Mouse (Mus musculus): ENCODE measurements around the gene Higd1a.
A peak's percentile ranks its signal among the peaks of the same experiment; 100 is the strongest.

The Higd1a gene

DNA sequence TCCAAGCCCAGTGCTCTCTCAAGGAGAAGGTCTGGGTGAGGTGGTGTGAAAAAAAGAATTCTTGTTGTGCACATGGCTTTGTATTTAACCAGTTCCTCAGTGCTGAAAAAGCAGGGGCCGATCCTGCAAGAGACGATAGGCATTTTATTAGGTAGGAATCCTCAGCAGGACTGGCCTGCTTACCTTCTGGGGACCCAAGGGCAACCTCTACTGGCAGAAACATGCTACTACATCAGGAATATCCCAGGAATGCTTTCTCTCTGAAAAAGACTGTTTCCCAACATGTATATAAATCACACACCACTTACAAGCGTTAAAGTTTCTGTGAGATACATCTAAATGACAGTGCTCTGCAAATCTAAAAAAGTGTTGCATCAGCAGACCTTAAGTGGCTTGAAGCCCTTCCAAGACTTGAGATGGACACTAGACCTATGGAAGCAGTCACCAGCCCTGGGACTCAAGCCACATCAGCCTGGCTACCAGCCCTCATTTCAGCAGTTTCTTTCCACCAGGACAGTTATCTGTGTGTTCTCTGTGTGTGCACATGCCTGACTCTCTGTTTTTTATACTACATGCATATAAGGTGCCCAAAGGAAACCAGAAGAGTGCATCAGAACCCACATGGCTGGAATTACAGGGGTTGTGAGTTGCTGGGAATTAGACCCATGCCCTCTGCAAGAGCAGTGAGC, 19.0 kb upstream of the Higd1a start:
- DNase-seq: no peak

GRCm38 (mm10) chr9:121873578-121873977, 15.4 kb upstream of the Higd1a start:
- DNase-seq: no peak

DNA sequence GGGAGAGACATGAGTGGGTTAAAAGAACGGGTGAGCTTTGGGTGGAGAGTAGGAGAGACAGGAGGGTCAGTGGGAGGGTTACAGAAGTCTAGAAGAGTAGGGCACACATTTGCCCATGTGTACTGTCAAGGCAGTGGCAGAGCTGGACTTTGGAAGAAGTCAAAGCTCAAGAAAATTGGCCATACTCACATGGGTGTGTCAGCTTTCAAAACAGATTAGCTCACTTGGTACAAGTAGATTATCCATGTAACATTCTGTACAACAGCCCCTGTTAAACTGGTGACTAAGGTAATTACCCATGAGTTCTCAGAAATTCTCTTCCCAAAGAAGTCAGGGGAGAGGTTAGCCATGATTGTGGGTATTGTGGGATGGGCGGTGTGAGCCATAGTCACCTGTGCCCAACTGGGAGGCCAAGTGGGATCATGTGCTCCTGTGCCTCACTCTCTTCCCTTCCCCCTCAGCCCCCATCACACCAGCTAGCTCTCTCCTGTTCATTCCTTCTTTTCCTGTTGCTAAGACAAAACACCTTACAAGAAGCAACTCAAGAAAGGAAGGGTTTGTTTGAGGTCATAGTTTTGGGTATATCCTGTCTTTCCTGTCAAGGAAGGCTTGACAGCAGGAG, 14.0 kb upstream of the Higd1a start:
- no peak for DNase-seq

- no peak for DNase-seq
Observed at GRCm38 (mm10) chr9:121869973-121870515, 11.9 kb upstream of the Higd1a start.

DNA sequence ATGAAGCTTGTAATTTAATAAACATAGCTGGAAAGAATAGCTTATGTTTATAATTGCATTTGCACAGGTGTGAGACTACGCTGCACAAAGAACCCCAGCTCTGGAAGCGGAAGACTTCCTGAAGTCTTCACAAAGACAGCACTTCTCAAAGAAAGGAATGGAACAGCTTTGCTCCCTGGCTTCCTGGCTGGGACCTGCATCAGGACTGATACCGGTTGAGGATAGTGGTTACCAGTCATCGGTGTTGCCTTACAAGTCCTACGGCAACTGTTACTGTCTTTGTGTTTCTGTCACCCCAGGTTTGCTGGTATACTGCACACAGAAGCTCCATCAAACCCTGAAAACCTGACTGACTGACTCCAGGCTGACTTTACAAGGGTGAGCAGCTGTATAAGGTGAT, 11.3 kb upstream of the Higd1a start:
- DNase-seq: no peak

DNA sequence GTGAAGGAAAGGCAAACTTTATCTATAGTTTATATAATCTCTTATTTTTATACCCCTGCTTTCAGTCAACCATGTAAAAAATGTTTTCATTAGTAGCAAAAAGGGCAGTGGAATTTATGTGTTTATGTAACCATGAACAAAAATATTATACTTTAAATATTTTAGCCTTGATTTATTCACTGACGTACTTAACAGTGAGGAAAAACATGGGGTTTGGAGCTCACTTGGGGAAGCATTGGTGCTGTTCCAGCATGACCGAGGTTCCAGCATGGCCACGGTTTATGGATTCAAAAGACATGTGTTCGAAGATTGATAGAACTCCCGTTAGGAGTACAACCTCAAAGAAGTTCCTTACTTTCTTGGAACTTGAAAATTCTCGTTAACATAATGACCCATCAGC, 10.1 kb upstream of the Higd1a start:
- DNase-seq: no peak

DNA sequence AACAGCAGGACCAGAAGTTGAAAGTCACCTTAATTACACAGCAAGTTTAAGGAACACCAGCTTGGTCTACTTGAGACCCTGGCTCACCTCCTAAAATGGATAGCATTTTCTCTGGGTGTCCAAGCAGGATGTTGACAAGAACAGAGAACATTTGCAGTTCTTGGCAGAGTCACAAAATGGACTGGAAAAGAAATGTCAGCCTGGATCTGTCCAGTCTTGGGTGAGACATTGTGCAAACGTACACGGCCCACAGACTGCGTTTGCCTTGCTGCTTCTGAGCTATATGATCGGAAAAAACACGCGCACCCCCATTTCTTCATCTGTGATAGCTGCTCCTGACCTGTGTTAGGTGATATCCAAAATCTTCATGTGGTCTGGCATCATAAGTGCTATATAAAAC, 9.5 kb upstream of the Higd1a start:
- no peak for DNase-seq

DNA sequence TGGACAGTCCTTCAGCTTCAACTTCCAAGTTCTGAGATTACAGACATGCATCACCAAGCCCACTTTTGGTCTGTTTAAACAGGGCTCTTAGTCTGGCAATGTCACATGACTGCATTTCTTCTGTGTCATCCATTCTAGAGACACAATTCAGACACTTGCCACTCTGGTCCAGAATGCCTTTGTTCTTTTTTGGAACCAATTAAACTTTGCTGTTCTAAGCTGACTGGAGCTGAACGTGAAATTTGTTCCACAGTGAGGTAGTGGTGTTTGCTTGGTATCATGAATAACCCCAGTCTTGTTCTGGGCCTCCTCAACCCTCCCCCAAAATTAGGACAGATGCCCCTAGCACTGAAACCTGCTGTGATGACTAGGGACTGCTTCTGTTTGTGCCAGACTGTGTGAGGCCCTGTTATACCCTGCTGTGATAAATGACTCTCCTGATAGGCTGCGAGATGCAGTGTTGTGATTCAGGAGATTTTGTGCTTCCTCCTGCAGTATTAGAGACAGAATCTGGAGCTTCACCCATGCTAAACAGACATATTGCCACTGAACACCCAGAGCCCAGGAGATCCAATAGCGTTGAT, 7.4 kb upstream of the Higd1a start:
- DNase-seq: no peak

GRCm38 (mm10) chr9:121864837-121865236, 6.7 kb upstream of the Higd1a start:
- no peak for DNase-seq

GRCm38 (mm10) chr9:121860921-121861320, 2.8 kb upstream of the Higd1a start:
- DNase-seq: no peak

DNA sequence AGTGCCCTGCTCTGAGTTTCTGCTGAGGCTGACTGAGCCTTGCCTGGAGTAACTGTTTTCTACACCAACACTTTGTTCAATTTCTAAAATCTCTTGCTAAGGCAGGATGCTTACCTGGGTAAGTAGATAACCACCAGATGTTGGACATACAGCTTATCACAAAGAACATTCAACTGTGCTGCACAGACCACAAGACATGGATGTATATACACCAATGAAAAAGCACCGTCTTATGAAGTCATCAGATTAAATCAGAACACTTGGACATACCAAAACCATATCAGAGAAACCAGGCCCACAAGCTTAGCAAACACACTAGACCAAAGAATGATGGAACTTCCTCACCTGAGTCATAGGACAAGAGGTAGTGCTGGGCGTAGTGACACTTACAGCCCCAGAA, 1.2 kb upstream of the Higd1a start:
- DNase-seq: no peak

GRCm38 (mm10) chr9:121857474-121858152, 549 bp downstream of the Higd1a start:
- DNase-seq: peak; percentile 96

DNA sequence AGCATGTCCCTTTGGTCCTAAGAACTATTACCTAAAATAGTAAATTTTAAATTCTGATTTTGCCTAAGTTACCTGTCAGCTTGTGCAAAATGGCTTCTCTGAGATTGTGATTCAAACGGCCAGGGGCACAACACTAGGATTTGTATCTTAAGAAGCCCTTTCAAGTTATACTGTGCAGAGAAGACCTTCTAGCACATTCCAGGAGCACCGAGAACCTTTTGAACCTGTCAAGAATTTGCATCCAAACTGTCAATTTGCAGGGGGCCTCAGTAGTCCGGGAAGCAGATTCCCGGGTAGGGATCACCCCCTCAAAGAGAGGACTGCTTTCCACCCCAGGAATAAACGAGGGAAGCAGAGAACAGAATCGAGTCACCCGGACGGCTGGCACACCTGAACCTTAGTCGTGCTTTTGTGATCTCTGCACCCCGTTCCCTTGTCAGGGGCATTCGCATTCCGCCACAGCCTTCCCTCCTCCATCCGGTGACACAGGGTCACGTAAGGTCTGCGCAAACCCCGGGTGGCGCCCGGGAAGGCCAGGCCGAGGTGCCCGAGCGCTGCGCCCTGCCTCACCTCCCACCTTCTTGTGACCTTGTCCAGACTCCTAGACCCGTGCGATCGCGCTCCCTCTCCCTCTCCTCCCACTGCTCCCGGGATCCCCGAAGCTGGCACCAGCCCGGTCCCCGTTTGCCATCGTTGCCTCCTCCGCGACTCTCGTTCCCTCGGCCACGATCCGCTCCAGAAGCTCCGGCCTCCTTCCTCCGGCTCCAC, 1.3 kb downstream of the Higd1a start:
- no peak for DNase-seq

GRCm38 (mm10) chr9:121854246-121854645, 3.9 kb downstream of the Higd1a start:
- DNase-seq: no peak

- no peak for DNase-seq
Observed at GRCm38 (mm10) chr9:121847842-121848241, 10.3 kb downstream of the Higd1a start.

- DNase-seq: no peak
Observed at GRCm38 (mm10) chr9:121847138-121847537, 11.0 kb downstream of the Higd1a start.

GRCm38 (mm10) chr9:121846526-121847118, 11.5 kb downstream of the Higd1a start:
- no peak for DNase-seq

DNA sequence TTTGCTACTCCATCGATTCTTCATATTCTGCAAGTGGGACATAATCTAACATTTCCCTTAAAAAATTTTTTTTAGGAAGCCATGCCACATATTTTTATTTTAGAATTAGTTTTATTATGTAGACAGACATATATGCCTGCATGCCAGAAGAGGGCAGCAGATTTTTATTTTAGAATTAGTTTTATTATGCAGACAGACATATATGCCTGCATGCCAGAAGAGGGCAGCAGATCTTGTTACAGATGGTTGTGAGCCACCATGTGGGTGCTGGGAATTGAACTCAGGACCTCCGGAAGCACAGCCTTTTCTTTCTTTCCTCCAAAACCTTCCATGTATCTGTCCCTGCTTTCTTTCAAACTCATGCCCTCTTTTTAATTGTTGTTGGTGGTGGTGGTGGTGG, 15.2 kb downstream of the Higd1a start:
- DNase-seq: no peak

- no peak for DNase-seq
Observed at GRCm38 (mm10) chr9:121839622-121839965, 18.6 kb downstream of the Higd1a start.

DNA sequence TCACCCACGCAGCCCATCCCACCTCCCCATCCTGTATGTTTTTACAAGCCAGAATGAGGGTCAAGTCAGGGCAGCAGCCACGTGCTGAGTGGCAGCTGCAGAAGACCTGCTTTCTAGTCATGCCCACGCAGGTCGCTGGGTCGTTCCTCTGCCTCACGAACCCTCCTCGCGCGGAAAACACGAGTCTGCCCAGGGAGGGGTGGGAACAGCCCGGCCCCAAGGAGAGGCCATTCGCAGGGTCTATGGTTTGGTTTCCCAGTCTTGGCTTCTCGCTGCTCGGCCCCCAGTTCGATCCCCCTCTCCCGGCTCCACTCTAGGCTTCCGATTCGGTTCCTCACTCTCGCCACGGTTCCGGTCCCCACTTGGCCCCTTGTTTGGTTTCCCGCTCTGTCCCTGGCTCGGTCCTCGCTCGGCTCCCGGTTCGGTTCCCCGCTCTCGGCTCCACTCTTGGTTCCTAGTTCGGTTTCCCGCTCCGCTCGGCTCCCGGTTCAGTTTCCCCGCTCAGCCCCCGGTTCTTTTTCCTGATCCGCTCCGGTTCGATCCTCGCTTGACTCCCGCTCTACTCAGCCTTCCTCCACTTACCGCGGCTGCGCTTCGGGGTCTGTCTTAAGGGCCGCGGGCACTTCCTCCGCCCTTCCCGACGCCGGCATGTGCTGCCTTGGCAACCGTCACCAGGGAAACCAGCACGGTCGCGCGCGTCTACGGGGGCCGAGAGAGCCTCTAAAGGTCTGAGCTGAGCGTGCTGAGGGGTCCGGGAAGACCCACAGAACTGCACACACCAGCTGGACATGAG, 19.1 kb downstream of the Higd1a start, which contains the start of gene Ccdc13:
Ccdc13 (minus strand) TSS at position 633 of the 793 bp plus-strand sequence.
- peak; percentile 64 to 70 for DNase-seq

GRCm38 (mm10) chr9:121838008-121838407, 20.2 kb downstream of the Higd1a start:
- DNase-seq: no peak
